Mouse (Mus musculus): ENCODE results near the gene Lrriq4. TPM values are rescaled to one million over a fixed set of nuclear protein-coding genes. Genes with fewer than 3 reads are reported as not detected.
A peak's percentile ranks its signal among the peaks of the same experiment; 100 is the strongest.

Gene Lrriq4
- polyA plus RNA-seq (2015; fragmentation: Nextera tagmentation; extraction: Ambion mirVana) = not detected in 2 replicates

GRCm38 (mm10) chr3:30644207-30644606 lies at the start of gene Lrriq4:
Gene Lrriq4 (plus strand): TSS chr3:30644507.
- peaks cover 17% of the 10 kb centered on the region for H3K27me3 ChIP-seq
- peaks cover 10% of the 10 kb centered on the region for H3K4me1 ChIP-seq
- H3K36me3 ChIP-seq = no peaks in the 10 kb centered on the region
- no peaks in the 10 kb centered on the region for H3K9me3 ChIP-seq
- H3K27ac ChIP-seq = no peak within 1 kb of the TSS
- H3K9ac ChIP-seq = no peak within 1 kb of the TSS
- H3K4me3 ChIP-seq = no peak within 1 kb of the TSS
- no peak within 1 kb of the TSS for H3K4me2 ChIP-seq
- WGBS = 69% methylated on average over 2 of the region's 2 CpGs
- no peak for ATAC-seq (ENCODE audit: insufficient number of reproducible peaks, insufficient read depth, low FRiP score, low TSS enrichment, low read depth)

GRCm38 (mm10) chr3:30595111-30595832 lies 49.0 kb upstream of the Lrriq4 start:
- Histone ChIP-seq H3K27ac (0 out of 2 replicates have a peak overlapping the region, but pooled peaks have one; percentile 7), H3K9ac (peak overlapping the region; percentile 89), H3K27me3 (peaks cover 12% of the 10 kb centered on the region; the same call in 1 of the 2 replicates), H3K9me3 (no peaks in the 10 kb centered on the region), H3K4me3 (peak overlapping the region; percentile 73), H3K4me1 (peaks cover 11% of the 10 kb centered on the region), H3K36me3 (no peaks in the 10 kb centered on the region), H3K4me2 (peak overlapping the region; percentile 77)
- WGBS = under 1% methylated on average over 62 of the region's 62 CpGs
- no peak for ATAC-seq (ENCODE audit: insufficient number of reproducible peaks, insufficient read depth, low FRiP score, low TSS enrichment, low read depth)

- 74% methylated on average over 7 of the region's 7 CpGs for WGBS
- ATAC-seq (ENCODE audit: insufficient number of reproducible peaks, insufficient read depth, low FRiP score, low TSS enrichment, low read depth) = no peak
- H3K4me2 ChIP-seq = no peak overlapping the region
Observed at GRCm38 (mm10) chr3:30597271-30597670, 47.0 kb upstream of the Lrriq4 start.

GRCm38 (mm10) chr3:30599711-30600545 lies 44.4 kb upstream of the Lrriq4 start, which contains the start of gene Actrt3:
Gene Actrt3 (minus strand): TSS chr3:30599939.
- peaks cover 12% of the 10 kb centered on the region; the same call in 1 of the 2 replicates for H3K27me3 ChIP-seq
- peak within 1 kb of the TSS; percentile 64 for H3K27ac ChIP-seq
- H3K4me2 ChIP-seq = peak within 1 kb of the TSS; percentile 85
- under 1% methylated on average over 32 of the region's 32 CpGs for WGBS
- peaks cover 22% of the 10 kb centered on the region for H3K4me1 ChIP-seq
- H3K36me3 ChIP-seq = peaks cover 9% of the 10 kb centered on the region
- ATAC-seq (ENCODE audit: insufficient number of reproducible peaks, insufficient read depth, low FRiP score, low TSS enrichment, low read depth) = no peak
- no peaks in the 10 kb centered on the region for H3K9me3 ChIP-seq
- H3K4me3 ChIP-seq = peak within 1 kb of the TSS; percentile 88
- peak within 1 kb of the TSS; percentile 70 for H3K9ac ChIP-seq

More at GRCm38 (mm10) chr3:30597271-30597670, 47.0 kb upstream of the Lrriq4 start:
- Histone ChIP-seq H3K9me3 (no peaks in the 10 kb centered on the region), H3K36me3 (no peaks in the 10 kb centered on the region), H3K27ac (no peak overlapping the region), H3K4me3 (no peak overlapping the region), H3K4me1 (peaks cover 11% of the 10 kb centered on the region), H3K27me3 (peaks cover 12% of the 10 kb centered on the region; the same call in 1 of the 2 replicates), H3K9ac (no peak overlapping the region)

GRCm38 (mm10) chr3:30600717-30601116 lies 43.6 kb upstream of the Lrriq4 start:
- WGBS = under 1% methylated on average over 14 of the region's 14 CpGs
- H3K4me2 ChIP-seq = peak overlapping the region; percentile 85
- H3K36me3 ChIP-seq = peaks cover 13% of the 10 kb centered on the region
- H3K4me1 ChIP-seq = peaks cover 22% of the 10 kb centered on the region
- H3K9me3 ChIP-seq = no peaks in the 10 kb centered on the region
- H3K4me3 ChIP-seq = peak overlapping the region; percentile 88
- H3K9ac ChIP-seq = peak overlapping the region; percentile 64
- peak overlapping the region; percentile 64 for H3K27ac ChIP-seq
- ATAC-seq (ENCODE audit: insufficient number of reproducible peaks, insufficient read depth, low FRiP score, low TSS enrichment, low read depth) = no peak
- H3K27me3 ChIP-seq = peaks cover 12% of the 10 kb centered on the region; the same call in 1 of the 2 replicates

GRCm38 (mm10) chr3:30601175-30601574 lies 43.1 kb upstream of the Lrriq4 start:
- H3K9ac ChIP-seq = no peak overlapping the region
- H3K4me3 ChIP-seq = peak overlapping the region; percentile 88
- H3K9me3 ChIP-seq = no peaks in the 10 kb centered on the region
- WGBS = under 1% methylated on average over 17 of the region's 17 CpGs
- peak overlapping the region; percentile 85 for H3K4me2 ChIP-seq
- peaks cover 22% of the 10 kb centered on the region for H3K4me1 ChIP-seq
- H3K36me3 ChIP-seq = peaks cover 14% of the 10 kb centered on the region
- H3K27me3 ChIP-seq = peaks cover 12% of the 10 kb centered on the region; the same call in 1 of the 2 replicates
- no peak for ATAC-seq (ENCODE audit: insufficient number of reproducible peaks, insufficient read depth, low FRiP score, low TSS enrichment, low read depth)
- 0 out of 2 replicates have a peak overlapping the region, but pooled peaks have one; percentile 39 for H3K27ac ChIP-seq

GRCm38 (mm10) chr3:30601610-30602064 lies 42.7 kb upstream of the Lrriq4 start:
- WGBS = 1% methylated on average over 13 of the region's 13 CpGs
- Histone ChIP-seq H3K4me1 (peaks cover 22% of the 10 kb centered on the region), H3K27ac (peak overlapping the region; percentile 97), H3K4me2 (peak overlapping the region; percentile 85), H3K9me3 (no peaks in the 10 kb centered on the region), H3K36me3 (peaks cover 17% of the 10 kb centered on the region), H3K9ac (no peak overlapping the region), H3K4me3 (peak overlapping the region; percentile 88), H3K27me3 (peaks cover 12% of the 10 kb centered on the region; the same call in 1 of the 2 replicates)
- ATAC-seq (ENCODE audit: insufficient number of reproducible peaks, insufficient read depth, low FRiP score, low TSS enrichment, low read depth) = no peak

- Histone ChIP-seq H3K4me1 (peaks cover 22% of the 10 kb centered on the region), H3K4me3 (peak within 1 kb of the TSS; percentile 88), H3K9me3 (no peaks in the 10 kb centered on the region), H3K27me3 (peaks cover 12% of the 10 kb centered on the region; the same call in 1 of the 2 replicates), H3K9ac (peak within 1 kb of the TSS; percentile 91), H3K27ac (peak within 1 kb of the TSS; percentile 97), H3K36me3 (peaks cover 20% of the 10 kb centered on the region), H3K4me2 (peak within 1 kb of the TSS; percentile 85)
- peak; percentile 94 for ATAC-seq (ENCODE audit: insufficient number of reproducible peaks, insufficient read depth, low FRiP score, low TSS enrichment, low read depth)
- WGBS = under 1% methylated on average over 38 of the region's 40 CpGs
Observed at GRCm38 (mm10) chr3:30602065-30602739, 42.1 kb upstream of the Lrriq4 start, which contains the start of gene Mynn. Gene Mynn (plus strand): TSS chr3:30602065.

- Histone ChIP-seq H3K9ac (peak overlapping the region; percentile 91), H3K9me3 (no peaks in the 10 kb centered on the region), H3K27ac (peak overlapping the region; percentile 97), H3K4me3 (peak overlapping the region; percentile 88), H3K27me3 (peaks cover 9% of the 10 kb centered on the region; the same call in 1 of the 2 replicates), H3K36me3 (peaks cover 25% of the 10 kb centered on the region), H3K4me2 (peak overlapping the region; percentile 85), H3K4me1 (peaks cover 25% of the 10 kb centered on the region)
- 0% methylated on average over 27 of the region's 27 CpGs for WGBS
- ATAC-seq (ENCODE audit: insufficient number of reproducible peaks, insufficient read depth, low FRiP score, low TSS enrichment, low read depth) = no peak; the same call in 1 of the 2 replicates
Observed at GRCm38 (mm10) chr3:30602740-30603098, 41.6 kb upstream of the Lrriq4 start.

- H3K9me3 ChIP-seq = no peaks in the 10 kb centered on the region
- ATAC-seq (ENCODE audit: insufficient number of reproducible peaks, insufficient read depth, low FRiP score, low TSS enrichment, low read depth) = no peak
- WGBS = 44% methylated on average over 10 of the region's 10 CpGs
- no peak overlapping the region for H3K27ac ChIP-seq
- H3K36me3 ChIP-seq = peaks cover 29% of the 10 kb centered on the region
- peak overlapping the region; percentile 91 for H3K9ac ChIP-seq
- H3K27me3 ChIP-seq = 0 out of 2 replicates have a peak, but pooled peaks cover 7% of the 10 kb centered on the region
- peak overlapping the region; percentile 88 for H3K4me3 ChIP-seq
- H3K4me1 ChIP-seq = peaks cover 25% of the 10 kb centered on the region
- peak overlapping the region; percentile 85 for H3K4me2 ChIP-seq
Observed at GRCm38 (mm10) chr3:30603256-30603655, 41.1 kb upstream of the Lrriq4 start.
